Mouse (Mus musculus) midbrain, embryonic 14.5 days (tissue): ENCODE measurements around the gene Kif1b. TPM values are rescaled to one million over a fixed set of nuclear protein-coding genes. Genes with fewer than 3 reads are reported as not detected.
A peak's percentile ranks its signal among the peaks of the same experiment; 100 is the strongest.

Source experiments
- ATAC-seq: fragments of 200-750 bp; cut with Nextera tagmentation; 2 replicates; pipeline ENCODE4 v1.8.0; 2017; ENCODE audit warnings: moderate number of reproducible peaks, moderate library complexity; ENCODE audit not compliant: low FRiP score, low TSS enrichment
- DNase-seq: peaks from one replicate; pipeline ENCODE4 v3.0.0-alpha.2; 2015
- H3K27ac ChIP-seq: fragments of 300-500 bp; sonication (generic); replicated peaks from 2 replicates; pipeline ENCODE4 v1.5.1; 2014; ENCODE audit warnings: mild to moderate bottlenecking, low read depth, low read length, moderate library complexity
- H3K27me3 ChIP-seq: fragments of 300-500 bp; sonication (generic); 2 replicates; pipeline ENCODE4 v1.6.1; 2014; ENCODE audit warnings: low read length, control low read depth, mixed read lengths; ENCODE audit not compliant: control insufficient read depth, insufficient read depth
- H3K36me3 ChIP-seq: fragments of 300-500 bp; sonication (generic); 2 replicates; pipeline ENCODE4 v1.6.1; 2014; ENCODE audit warnings: low read length, control low read depth; ENCODE audit not compliant: control insufficient read depth, insufficient read depth
- H3K4me1 ChIP-seq: fragments of 300-500 bp; sonication (generic); 2 replicates; pipeline ENCODE4 v1.6.1; 2014; ENCODE audit warnings: mild to moderate bottlenecking, antibody characterized with exemption, low read length, control low read depth; ENCODE audit not compliant: control insufficient read depth, insufficient read depth
- H3K4me2 ChIP-seq: fragments of 300-500 bp; sonication (generic); 2 replicates; pipeline ENCODE4 v1.6.1; 2014; ENCODE audit warnings: mild to moderate bottlenecking, low read length, moderate library complexity
- H3K4me3 ChIP-seq: fragments of 300-500 bp; sonication (generic); replicated peaks from 2 replicates; pipeline ENCODE4 v1.5.1; 2014; ENCODE audit warnings: low read depth, low read length
- H3K9ac ChIP-seq: fragments of 300-500 bp; sonication (generic); replicated peaks from 2 replicates; pipeline ENCODE4 v1.6.1; 2014; ENCODE audit warnings: mild to moderate bottlenecking, low read length, moderate library complexity
- H3K9me3 ChIP-seq: fragments of 300-500 bp; sonication (generic); 2 replicates; pipeline ENCODE4 v1.6.1; 2016; ENCODE audit warnings: low read length, control low read depth, mixed read lengths; ENCODE audit not compliant: control insufficient read depth
- WGBS: fragments of 180-500 bp; shearing (Covaris S2); extraction: QIAGEN DNeasy Blood & Tissue Kit; methylation state at CpG from one replicate; pipeline ENCODE4 v1.1.7; 2014; 5-methylcytosine and 5-hydroxymethylcytosine counted together
- polyA plus RNA-seq: library from polyadenylated mRNA; unstranded; fragments of >200 nt; fragmentation: Nextera tagmentation; extraction: Ambion mirVana; gene quantifications from 2 replicates; pipeline ENCODE4 v1.2.1, GENCODE M21; 2014

The Kif1b gene
- polyA plus RNA-seq, 1 experiment from 2014 or later, result 202 TPM

GRCm38 (mm10) chr4:149323730-149324129, 16.2 kb upstream of the Kif1b start:
- Histone ChIP-seq H3K27ac (no peak overlapping the region), H3K36me3 (peaks cover 20% of the 10 kb centered on the region), H3K27me3 (no peaks in the 10 kb centered on the region), H3K4me2 (no peak overlapping the region), H3K4me3 (no peak overlapping the region), H3K9me3 (no peaks in the 10 kb centered on the region), H3K9ac (no peak overlapping the region), H3K4me1 (no peaks in the 10 kb centered on the region)
- ATAC-seq (no peak), DNase-seq (no peak)
- 81% methylated on average over 16 of the region's 16 CpGs for WGBS

- Histone ChIP-seq H3K27ac (no peak overlapping the region), H3K4me2 (no peak overlapping the region), H3K4me1 (no peaks in the 10 kb centered on the region), H3K27me3 (no peaks in the 10 kb centered on the region), H3K4me3 (no peak overlapping the region), H3K36me3 (peaks cover 12% of the 10 kb centered on the region), H3K9ac (no peak overlapping the region), H3K9me3 (no peaks in the 10 kb centered on the region)
- DNase-seq, result no peak
- no peak for ATAC-seq
- WGBS, result 86% methylated on average over 6 of the region's 6 CpGs
These were observed 15.2 kb upstream of the Kif1b start for GRCm38 (mm10) chr4:149322718-149323117.

- Histone ChIP-seq H3K27me3 (no peaks in the 10 kb centered on the region), H3K4me3 (no peak overlapping the region), H3K9me3 (no peaks in the 10 kb centered on the region), H3K4me1 (no peaks in the 10 kb centered on the region), H3K36me3 (peaks cover 8% of the 10 kb centered on the region), H3K9ac (no peak overlapping the region), H3K4me2 (no peak overlapping the region), H3K27ac (no peak overlapping the region)
- ATAC-seq (no peak), DNase-seq (peak; percentile 9)
- WGBS, result 36% methylated on average over 4 of the region's 4 CpGs
These were observed 14.8 kb upstream of the Kif1b start for GRCm38 (mm10) chr4:149322286-149322685.

- Histone ChIP-seq H3K9ac (no peak overlapping the region), H3K9me3 (no peaks in the 10 kb centered on the region), H3K4me2 (no peak overlapping the region), H3K4me1 (no peaks in the 10 kb centered on the region), H3K27me3 (no peaks in the 10 kb centered on the region), H3K27ac (no peak overlapping the region), H3K36me3 (no peaks in the 10 kb centered on the region), H3K4me3 (no peak overlapping the region)
- DNase-seq (peak; percentile 43), ATAC-seq (peak; percentile 24; the same call in 1 of the 2 replicates)
- 64% methylated on average over 9 of the region's 9 CpGs for WGBS
These were observed 11.6 kb upstream of the Kif1b start for GRCm38 (mm10) chr4:149319088-149319487.

- H3K9me3 ChIP-seq, result no peaks in the 10 kb centered on the region
- 64% methylated on average over 5 of the region's 5 CpGs for WGBS
- H3K27me3 ChIP-seq, result no peaks in the 10 kb centered on the region
- H3K4me2 ChIP-seq, result no peak overlapping the region
- H3K27ac ChIP-seq, result no peak overlapping the region
- DNase-seq, result peak; percentile 35
- H3K9ac ChIP-seq, result no peak overlapping the region
- H3K4me1 ChIP-seq, result no peaks in the 10 kb centered on the region
- ATAC-seq, result no peak
- H3K4me3 ChIP-seq, result no peak overlapping the region
- no peaks in the 10 kb centered on the region for H3K36me3 ChIP-seq
These were observed 9.9 kb upstream of the Kif1b start for GRCm38 (mm10) chr4:149317387-149317786.

- no peak for ATAC-seq
- no peak for DNase-seq
- no peaks in the 10 kb centered on the region; the same call in 1 of the 2 replicates for H3K4me1 ChIP-seq
- no peak overlapping the region for H3K4me2 ChIP-seq
- no peaks in the 10 kb centered on the region for H3K27me3 ChIP-seq
- H3K36me3 ChIP-seq, result no peaks in the 10 kb centered on the region
- no peak overlapping the region for H3K27ac ChIP-seq
- H3K9ac ChIP-seq, result no peak overlapping the region
- no peak overlapping the region for H3K4me3 ChIP-seq
- 95% methylated on average over 11 of the region's 11 CpGs for WGBS
- H3K9me3 ChIP-seq, result no peaks in the 10 kb centered on the region
These were observed 6.9 kb upstream of the Kif1b start for GRCm38 (mm10) chr4:149314275-149314837.

GRCm38 (mm10) chr4:149313558-149314253, 6.2 kb upstream of the Kif1b start:
- Histone ChIP-seq H3K27me3 (no peaks in the 10 kb centered on the region), H3K27ac (no peak overlapping the region), H3K4me2 (no peak overlapping the region), H3K4me1 (peaks cover 6% of the 10 kb centered on the region), H3K9ac (no peak overlapping the region), H3K9me3 (no peaks in the 10 kb centered on the region), H3K4me3 (no peak overlapping the region), H3K36me3 (no peaks in the 10 kb centered on the region)
- DNase-seq (no peak), ATAC-seq (no peak)
- WGBS, result 90% methylated on average over 12 of the region's 12 CpGs

GRCm38 (mm10) chr4:149311996-149312395, 4.5 kb upstream of the Kif1b start:
- H3K4me1 ChIP-seq, result peaks cover 9% of the 10 kb centered on the region
- H3K36me3 ChIP-seq, result no peaks in the 10 kb centered on the region
- no peak overlapping the region for H3K4me2 ChIP-seq
- H3K4me3 ChIP-seq, result no peak overlapping the region
- no peaks in the 10 kb centered on the region for H3K27me3 ChIP-seq
- 84% methylated on average over 5 of the region's 5 CpGs for WGBS
- H3K27ac ChIP-seq, result no peak overlapping the region
- DNase-seq, result no peak
- no peak for ATAC-seq
- H3K9ac ChIP-seq, result no peak overlapping the region
- no peaks in the 10 kb centered on the region for H3K9me3 ChIP-seq

- H3K4me2 ChIP-seq, result peak overlapping the region; percentile 76
- peak overlapping the region; percentile 99 for H3K4me3 ChIP-seq
- 22% methylated on average over 3 of the region's 3 CpGs for WGBS
- no peaks in the 10 kb centered on the region for H3K27me3 ChIP-seq
- H3K9me3 ChIP-seq, result no peaks in the 10 kb centered on the region
- no peak for ATAC-seq
- peaks cover 33% of the 10 kb centered on the region for H3K4me1 ChIP-seq
- H3K27ac ChIP-seq, result peak overlapping the region; percentile 98
- no peaks in the 10 kb centered on the region for H3K36me3 ChIP-seq
- no peak for DNase-seq
- peak overlapping the region; percentile 75 for H3K9ac ChIP-seq
These were observed 963 bp upstream of the Kif1b start for GRCm38 (mm10) chr4:149308491-149308820.
